Mouse (Mus musculus) right cerebral cortex, postnatal 10 days (tissue): ENCODE results near the gene Wdr20.

Experiments used
- DNase-seq, 2 experiments: peaks; one replicate each; pipeline ENCODE4 v3.0.0; 2021; ENCODE audit warnings: low spot score in 2 of 2

Gene Wdr20

GRCm38 (mm10) chr12:110819367-110819766, 81.6 kb downstream of the Wdr20 start:
- no peak for DNase-seq

- no peak for DNase-seq
These were observed 84.0 kb downstream of the Wdr20 start for GRCm38 (mm10) chr12:110821787-110822186.

- DNase-seq = no peak
These were observed 84.6 kb downstream of the Wdr20 start for GRCm38 (mm10) chr12:110822366-110822765.

GRCm38 (mm10) chr12:110828908-110829307, 91.2 kb downstream of the Wdr20 start:
- no peak for DNase-seq

- DNase-seq = no peak
These were observed 92.7 kb downstream of the Wdr20 start for GRCm38 (mm10) chr12:110830293-110831024.

- DNase-seq = no peak
These were observed 97.4 kb downstream of the Wdr20 start for GRCm38 (mm10) chr12:110835182-110835581.

GRCm38 (mm10) chr12:110836729-110837128, 99.0 kb downstream of the Wdr20 start:
- no peak for DNase-seq

GRCm38 (mm10) chr12:110837192-110837841, 99.6 kb downstream of the Wdr20 start:
- no peak for DNase-seq

GRCm38 (mm10) chr12:110837850-110838249, 100.1 kb downstream of the Wdr20 start:
- no peak for DNase-seq

GRCm38 (mm10) chr12:110840348-110841198, 102.8 kb downstream of the Wdr20 start, which contains the start of gene Mok:
TSS of gene Mok (minus strand) at chr12:110840939.
- peak; percentile 96 to 98 for DNase-seq

GRCm38 (mm10) chr12:110841731-110842493, 104.2 kb downstream of the Wdr20 start:
- no peak for DNase-seq

- peak; percentile 83 to 89 for DNase-seq
These were observed 105.7 kb downstream of the Wdr20 start for GRCm38 (mm10) chr12:110843194-110844048.

- DNase-seq = no peak
These were observed 106.7 kb downstream of the Wdr20 start for GRCm38 (mm10) chr12:110844227-110845130.

GRCm38 (mm10) chr12:110845131-110845880, 107.6 kb downstream of the Wdr20 start:
- peak; percentile 83 to 84 for DNase-seq

- DNase-seq = no peak
These were observed 108.5 kb downstream of the Wdr20 start for GRCm38 (mm10) chr12:110846191-110846765.

GRCm38 (mm10) chr12:110850010-110850928, 112.5 kb downstream of the Wdr20 start, which contains the start of gene Zfp839:
TSS of gene Zfp839 (plus strand) at chr12:110850253.
- DNase-seq = peak; percentile 92

- no peak for DNase-seq
These were observed 113.1 kb downstream of the Wdr20 start for GRCm38 (mm10) chr12:110850929-110851256.
